Mouse (Mus musculus) T-helper 17 cell (primary cell): Measurements from ENCODE around the gene Efcab8.
"Not testable (repeated sequence)": the region's sequence is repeated elsewhere in the genome, so short reads cannot be mapped to it uniquely, and the experiment has no call there.

ENCODE experiments used
- in situ Hi-C, 2 experiments: fragments of 300-600 bp; cut with MboI, MseI; formaldehyde crosslinking; loops; 1 replicate in 1 of 2; 2 replicates in 1 of 2; pipeline ENCODE4 v1.15.1; 2025; ENCODE audit warnings: high pct_unique_total_duplicates in 2 of 2

The Efcab8 gene

DNA sequence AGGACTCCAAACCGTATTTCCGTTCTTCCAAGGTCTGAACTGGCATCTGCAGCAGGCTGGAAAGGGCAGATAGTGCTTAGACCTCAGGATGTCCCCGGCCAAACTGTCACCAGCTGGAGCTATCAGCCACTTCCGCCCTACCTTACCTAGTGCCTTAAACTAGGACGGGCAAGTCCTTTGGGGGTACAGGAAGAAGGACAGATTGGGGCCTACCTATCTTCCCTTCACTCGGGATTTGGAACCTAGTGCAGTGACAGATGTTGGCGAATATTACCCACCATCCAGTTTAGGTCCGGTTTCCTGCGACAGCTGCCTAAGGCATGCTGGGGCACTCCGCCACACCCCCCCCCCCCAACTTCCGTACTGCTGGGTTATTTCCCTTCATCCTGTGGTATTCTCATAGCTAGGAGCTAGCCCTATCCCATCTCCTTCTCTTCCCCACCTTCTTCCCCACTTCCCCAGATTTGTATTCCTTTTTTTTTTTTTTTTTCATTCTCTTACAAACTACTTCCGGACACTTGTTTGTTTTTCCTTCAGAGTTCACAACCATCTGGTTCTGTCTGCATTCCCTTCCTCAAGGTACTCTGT lies at the start of gene Efcab8:
Gene Efcab8, plus strand, starts transcription at position 538 of the 588 bp plus-strand sequence.
- in situ Hi-C loops = no loop called here

DNA sequence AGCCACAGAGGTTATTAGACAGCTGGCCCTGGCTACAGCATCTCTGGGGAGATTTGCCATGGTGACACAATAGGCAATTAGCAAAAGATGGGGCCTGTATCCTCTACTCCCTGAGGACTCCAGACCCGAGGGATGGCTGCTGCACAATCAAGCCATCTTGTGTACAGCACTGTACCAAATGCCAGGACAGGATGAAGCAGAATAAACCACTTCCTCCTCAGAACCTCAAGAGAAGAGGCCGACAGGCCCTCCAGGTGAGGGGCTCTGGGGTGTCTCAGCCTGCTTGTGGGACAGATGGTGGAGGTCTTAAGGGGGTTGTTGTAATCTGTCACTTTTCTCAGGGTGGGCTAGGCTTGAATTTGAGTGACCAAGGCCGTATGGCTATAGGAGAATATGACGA lies 45.7 kb upstream of the Efcab8 start:
- in situ Hi-C loops = no loop called here

DNA sequence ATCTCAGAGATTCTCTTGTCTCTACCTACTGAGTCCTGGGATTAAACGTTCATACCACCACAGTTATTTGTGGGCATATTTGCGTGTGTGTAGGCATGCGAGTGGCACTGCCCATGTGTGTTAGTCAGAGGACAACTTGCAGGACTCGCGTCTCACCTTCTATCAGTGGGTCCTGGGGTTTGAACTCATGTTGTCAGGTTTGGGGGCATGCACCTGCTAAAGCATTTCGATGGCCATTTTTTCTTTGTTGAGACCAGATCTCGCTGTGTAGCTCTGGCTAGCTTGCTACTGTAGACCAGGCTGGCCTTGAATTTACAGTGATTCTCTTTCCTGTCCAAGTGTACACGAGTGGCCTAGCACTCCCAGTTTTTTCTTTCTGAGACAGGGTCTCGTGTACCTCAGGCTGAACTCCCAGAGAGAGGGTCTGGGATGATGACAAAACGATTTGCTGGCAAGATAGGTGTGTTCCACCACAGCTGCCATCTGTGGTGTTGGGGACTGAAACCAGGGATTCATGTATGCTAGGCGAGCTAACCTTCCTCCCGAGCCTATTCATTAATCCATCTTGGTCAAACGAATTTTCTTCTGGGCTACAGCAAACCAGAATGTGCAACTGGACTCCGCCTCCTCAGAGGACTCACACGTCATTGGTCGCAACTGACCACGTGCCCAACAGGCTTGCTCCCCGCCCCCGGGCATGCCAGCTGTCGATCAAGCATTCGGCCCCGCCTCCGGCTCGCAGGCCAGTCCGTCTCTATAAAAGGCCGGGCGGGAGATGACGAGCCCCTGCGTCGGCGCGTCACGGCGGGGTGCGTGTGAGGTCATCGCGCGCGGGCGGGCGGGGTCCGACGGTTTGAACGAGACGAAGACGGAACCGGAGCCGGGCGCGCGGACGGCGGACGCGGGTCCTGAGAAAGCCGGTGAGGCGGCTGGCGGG lies 39.0 kb upstream of the Efcab8 start, which contains the start of gene Mapre1:
Gene Mapre1, plus strand, starts transcription at position 775 of the 937 bp plus-strand sequence.
- in situ Hi-C loops = no loop called here

DNA sequence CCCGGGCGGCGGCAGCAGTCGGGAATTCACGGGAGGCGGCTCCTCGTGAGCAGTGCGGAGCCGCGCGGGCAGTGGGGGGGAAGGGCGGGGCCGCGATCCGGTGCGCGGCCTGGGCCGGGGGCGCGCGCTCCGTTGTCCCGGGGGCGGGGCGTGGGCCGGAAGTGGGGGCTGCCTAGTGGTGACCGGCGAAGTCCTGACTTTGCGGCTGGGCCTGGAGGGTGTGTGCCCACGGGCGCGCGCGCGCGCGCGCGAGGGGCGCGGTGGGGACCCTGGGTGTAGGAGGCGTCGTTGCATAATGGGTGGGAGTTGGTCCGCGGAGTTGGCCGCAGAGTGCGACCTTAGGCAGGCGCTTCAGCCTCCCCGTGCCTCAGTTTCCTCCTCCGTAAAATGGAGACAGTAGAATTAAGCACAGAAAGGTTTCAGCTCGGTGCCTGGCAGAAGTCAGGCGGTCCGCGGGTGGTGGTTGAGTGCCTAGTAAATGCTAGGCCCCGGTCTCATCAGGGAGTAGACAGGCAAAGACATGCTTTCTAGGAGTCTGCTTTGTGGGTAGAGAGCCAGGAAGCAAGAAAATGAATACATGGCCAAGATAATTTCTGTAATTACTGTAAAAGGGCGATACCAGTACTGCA lies 38.2 kb upstream of the Efcab8 start:
- in situ Hi-C loops = no loop called here

DNA sequence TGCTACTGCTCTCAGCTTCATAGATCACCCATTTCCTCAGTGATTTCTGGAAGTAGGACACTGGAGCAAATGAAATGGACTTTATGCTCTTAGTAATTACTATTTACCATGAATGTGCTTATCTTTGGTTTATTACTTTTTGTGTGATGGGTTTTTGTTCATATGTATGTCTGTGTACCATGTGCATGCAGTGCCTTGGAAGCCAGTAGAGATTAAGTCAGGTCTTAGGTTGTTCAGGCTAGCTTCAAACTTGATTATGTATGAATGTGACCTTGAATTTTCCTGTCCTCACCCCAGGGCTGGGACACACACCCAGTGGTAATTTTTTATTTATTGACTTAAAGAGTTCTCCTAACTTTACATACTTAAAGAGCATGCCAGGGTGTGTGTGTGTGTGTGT lies 31.7 kb upstream of the Efcab8 start:
- in situ Hi-C loops = no loop called here

DNA sequence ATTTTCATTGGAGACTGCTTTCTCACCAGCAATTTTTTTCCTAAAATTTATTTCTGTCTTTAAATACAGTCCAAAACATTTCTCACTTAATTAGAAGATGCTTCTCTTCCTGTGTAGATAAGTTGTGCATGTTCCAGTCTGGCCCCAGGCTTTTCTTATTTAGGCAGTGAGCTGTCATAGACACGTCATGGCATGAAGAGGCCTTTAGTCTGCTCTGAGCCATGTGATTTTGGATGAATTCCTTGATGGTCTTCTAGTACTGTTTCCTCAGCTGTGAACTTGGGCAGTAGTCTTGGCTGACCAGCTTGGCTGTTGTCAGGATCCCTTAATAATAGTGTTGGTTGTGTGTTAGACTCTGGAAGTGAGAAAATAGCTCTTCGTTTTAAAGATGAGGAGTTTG lies 29.4 kb upstream of the Efcab8 start:
- in situ Hi-C loops = no loop called here

DNA sequence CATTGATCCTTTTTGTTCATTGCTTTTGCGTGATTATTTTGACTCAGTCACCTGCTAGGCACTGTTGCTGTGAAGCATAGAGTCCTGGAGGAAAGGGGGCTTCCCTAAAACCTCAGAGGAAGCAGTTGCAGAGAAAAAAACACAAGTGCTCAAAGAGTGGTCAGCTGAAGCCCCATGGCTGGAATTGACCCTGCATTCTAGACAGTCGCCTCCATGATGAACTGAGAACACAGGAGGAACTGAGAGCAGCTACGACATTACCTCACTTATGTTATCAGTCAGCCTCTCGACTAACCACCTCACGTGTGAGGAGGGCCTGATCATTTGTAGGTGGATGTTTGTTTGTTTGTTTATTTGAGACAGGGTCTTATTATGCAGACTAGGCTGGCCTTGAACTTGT lies 17.6 kb upstream of the Efcab8 start:
- in situ Hi-C loops = no loop called here

DNA sequence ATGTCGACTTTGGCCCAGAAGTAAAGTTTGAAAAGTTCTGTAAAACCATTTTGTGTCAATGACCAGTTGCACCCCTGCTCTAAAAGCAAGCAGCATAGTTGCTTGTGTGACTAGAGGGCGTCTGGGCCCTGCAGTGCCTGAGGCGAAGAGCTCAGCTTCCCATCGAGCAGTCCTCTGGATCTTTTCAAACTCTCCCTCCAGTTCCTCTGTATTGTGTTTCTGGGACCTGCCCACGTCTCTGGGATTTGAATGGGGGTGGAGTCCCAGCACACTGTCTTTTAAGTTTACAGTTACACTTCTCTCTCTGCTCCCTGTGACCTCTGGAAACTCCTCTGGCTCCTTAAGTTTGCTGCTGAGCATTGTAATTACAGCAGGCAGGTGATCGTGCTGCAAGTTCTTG lies 12.2 kb upstream of the Efcab8 start:
- in situ Hi-C loops = no loop called here

DNA sequence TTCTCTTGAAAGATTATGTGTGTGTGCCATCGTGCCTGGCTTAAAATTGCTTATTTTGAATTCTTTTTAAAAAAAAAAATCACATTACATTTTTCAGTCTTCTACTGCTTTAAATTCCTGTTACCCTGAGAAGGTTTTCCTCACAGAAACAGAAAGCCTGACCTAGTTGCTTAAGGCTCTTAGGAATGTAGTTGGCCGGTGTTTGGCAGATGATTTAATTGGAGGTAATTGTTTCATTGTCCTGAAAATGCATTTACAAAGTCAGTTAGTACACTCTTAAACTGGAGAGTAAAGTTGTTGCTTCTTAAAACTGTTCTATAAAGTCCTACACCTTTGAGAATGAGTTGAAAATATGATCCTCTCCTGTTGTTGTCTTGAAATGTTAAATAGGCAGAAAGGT lies 10.8 kb upstream of the Efcab8 start:
- in situ Hi-C loops = no loop called here

DNA sequence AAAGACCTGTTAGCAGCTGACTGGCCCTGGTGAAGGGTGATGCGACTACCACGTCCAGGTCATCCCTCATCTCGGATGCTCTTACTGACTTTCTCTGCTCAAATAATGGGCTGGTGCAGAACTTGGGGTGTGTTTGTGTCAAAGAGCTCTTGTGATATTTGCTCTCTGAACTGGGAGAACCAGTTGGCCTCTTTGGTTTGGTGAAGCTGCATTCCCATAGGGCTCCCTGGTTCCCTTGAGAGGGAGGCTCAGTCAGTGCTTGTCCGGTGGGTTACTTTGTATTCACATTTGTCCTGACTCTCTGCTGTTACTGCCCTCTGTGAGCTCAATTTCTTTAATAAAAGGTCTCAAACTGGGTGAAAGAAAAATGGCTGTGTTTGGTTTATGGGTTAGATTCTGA lies 6.8 kb upstream of the Efcab8 start:
- in situ Hi-C loops = no loop called here

DNA sequence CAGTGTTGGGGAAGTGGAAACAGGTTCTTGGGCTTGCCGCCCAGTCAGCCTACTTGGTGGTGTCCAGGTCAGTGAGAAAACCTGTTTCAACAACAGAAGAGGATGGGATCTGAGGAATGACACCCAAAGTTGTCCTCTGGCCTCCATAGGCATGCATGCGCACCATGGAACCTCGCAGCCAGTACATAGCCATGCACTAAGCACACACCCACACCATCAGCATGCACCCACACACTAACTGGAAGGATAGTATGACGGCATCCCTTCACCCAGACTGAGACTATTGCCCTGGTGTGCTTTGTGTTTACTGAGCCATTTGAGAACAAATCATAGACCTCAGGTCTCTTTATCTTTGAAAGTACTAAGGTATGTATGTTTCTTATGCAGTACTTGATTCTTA lies 4.3 kb upstream of the Efcab8 start:
- in situ Hi-C loops = no loop called here

DNA sequence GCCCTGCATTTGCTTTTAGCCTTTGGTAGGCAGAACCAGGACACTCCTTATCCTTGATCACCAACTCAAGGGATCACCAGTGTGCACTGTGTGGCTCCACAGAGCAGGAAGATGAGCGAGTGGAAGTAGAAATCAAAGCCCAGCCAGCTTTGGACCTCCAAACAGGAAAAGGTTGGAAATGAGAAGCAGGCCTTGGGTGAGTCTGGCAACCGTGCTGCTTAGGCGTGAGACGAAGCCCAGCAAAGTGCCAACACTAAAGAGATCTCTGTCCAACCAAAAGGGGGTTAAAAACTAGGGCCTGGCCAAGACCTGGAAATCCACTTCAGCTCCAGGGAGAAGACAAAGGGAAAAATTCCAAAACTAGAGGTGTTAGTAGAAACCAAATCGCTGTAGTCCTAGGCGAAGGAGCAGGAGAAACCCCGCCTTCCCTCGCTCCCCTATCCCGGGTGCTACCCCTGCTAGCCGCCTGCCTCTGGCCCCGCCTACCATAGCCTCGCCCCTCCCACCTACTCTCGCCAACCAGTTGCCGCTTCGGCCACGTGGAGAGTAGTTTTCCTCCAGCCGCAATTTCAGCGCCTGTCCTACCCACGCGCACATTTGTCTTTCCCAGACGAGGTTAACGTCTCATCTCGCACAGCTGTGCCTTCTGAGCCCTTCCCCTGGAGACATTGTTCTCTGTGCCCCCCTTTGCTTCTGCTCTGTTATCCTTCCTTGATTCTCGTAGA lies 931 bp upstream of the Efcab8 start:
- in situ Hi-C loops = no loop called here

DNA sequence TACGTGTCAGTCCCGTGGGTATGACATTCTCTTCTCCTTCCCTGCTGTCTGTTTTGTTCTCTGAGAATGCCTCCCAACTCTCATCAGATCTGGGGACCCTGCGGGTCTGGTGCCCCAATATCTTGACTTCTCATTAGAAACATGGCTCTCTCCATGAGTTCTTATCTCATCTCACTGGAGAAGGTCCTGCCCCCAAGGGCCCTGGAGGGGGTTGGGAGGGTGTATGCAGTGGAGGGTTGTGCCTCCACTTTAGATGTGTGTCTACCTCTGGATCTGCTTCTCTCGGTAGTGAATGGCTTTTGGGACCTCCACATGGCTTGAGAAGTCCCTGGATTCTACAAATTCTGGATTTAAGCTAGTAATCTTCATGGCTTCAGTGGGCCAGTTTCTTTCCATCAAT lies 1.4 kb downstream of the Efcab8 start:
- in situ Hi-C loops = no loop called here

DNA sequence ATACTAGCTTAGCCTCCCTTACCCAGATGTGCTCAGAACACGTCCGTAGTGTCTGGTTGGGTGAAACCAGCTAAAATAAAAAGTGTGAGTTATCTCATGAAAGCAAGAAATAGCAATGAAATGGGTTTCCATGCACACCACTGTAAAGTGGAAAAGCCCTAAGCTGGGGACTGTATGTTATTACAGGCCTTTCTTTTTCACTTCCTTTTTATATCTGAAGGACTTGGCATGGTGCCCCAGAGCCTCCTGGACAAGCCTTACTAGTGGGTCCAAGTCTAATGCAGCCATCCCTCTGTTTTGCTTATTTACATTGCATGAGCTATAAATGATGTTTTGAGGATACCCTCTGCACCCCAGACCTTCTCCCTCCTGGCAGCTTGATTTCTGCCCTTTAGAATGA lies 4.9 kb downstream of the Efcab8 start:
- in situ Hi-C loops = loop anchor here in 1 of 2 experiments (5.0 kb wide), 1 partner anchor 87 kb away; the partner anchor contains the start of gene Dnmt3c

DNA sequence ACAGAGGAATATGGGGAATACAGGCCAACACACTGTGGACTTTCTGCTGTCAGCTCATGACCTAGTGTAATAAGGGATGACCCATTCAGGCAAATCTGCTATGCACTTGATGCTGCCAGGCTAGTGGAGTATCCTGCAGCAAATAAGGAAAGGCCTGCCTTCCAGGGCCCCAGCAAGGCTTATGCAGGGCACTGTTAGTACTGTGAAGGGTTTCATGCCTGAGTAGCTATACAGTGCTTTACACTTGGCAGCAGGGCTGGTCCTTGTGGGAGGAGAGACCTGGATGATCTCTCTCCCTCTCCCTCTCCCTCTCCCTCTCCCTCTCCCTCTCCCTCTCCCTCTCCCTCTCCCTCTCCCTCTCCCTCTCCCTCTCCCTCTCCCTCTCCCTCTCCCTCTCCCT lies 13.6 kb downstream of the Efcab8 start:
- in situ Hi-C loops = no loop called here

DNA sequence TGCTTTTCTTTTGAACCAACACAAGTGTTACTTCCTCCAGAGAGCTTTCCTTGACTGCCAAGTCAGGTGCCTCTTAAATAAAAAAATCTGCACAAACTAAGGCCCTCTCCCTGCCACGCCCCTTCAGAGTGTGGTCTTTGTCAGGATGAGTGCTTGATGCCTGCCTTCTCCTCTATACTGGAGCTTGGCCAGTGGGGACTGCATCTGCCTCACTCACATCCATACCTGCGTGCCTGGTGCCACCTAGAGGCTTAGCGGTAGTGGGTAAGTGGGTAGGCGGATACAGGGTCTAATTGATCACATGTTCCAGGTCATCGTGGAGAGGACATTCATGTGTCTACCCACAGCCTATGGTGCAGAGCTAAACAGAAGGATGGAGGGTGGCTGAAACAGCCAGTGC lies 15.4 kb downstream of the Efcab8 start:
- in situ Hi-C loops = no loop called here

DNA sequence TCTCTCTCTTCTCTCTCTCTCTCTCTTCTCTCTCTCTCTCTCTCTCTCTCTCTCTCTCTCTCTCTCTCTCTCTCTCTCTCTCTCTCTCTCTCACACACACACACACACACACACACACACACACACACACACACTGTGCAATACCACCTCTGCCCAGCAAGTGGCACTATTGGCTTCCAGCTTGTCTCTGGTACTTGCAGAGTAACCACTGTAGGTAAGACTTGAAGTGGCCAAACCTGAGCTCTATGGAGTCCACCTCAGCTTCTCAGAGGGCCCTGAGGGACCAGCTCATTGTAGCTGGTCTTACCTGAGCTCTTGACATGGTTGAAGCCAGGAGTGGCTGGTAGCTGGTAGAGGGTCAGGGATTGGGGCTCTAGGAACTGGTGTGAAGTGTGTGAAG lies 27.7 kb downstream of the Efcab8 start:
- in situ Hi-C loops = not testable (repeated sequence)

DNA sequence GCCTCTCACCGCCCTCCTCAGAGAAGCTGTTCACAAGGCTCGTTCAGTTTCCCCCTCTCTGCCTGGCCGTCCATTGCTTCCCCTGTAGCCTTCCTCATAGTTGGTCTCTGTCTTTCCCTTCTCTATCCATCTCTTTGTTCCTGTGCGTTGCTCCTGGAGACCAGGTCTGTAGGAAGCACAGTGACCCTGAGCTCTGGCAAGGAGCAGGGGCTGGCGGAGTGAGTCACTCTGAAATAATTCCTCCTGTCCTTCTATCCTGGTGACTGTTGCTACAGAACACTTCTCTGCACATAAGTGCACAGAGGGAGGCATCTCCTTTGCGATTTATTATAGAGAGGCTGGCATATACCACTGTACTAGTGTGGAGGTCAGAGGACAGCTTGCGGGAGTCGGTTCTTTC lies 28.4 kb downstream of the Efcab8 start:
- in situ Hi-C loops = no loop called here

DNA sequence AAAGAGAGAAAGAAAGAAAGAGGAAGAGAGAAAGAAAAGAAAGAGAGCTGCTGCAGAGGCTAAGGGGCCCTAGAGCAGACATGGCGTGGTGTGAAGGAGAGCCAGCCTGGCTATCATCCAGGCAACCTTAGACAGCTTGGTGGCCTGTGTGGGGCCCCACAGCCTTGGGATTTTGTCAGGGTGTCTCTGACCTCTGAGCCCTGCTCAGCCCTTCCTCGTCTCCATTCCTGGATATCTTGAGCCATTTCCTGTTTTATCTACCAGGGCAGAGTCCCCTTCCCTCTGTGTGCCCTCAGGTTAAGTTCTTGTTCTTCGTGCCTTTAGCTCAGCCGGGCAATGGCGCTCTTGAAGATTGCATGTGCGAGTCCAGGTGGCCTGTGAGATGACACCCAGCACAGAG lies 29.1 kb downstream of the Efcab8 start:
- in situ Hi-C loops = no loop called here

DNA sequence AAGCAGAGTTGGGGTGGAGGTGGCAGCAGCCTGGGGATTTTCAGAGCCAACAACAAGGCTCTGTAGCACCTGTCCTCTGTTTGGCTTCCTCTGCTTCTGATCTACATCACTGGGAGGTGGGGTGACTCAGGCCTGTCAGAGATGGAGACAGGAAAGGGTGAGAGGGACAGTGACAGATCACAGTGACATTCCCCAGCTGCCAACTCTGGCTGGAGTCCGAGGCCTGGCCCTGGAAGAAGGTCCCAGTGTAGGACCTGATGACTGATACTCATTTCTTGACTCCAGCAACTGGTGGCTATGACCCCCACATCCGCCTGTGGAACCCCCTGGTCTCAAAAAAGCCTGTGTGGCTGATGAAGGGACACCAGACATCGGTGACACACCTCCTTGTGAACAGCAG lies 30.2 kb downstream of the Efcab8 start:
- in situ Hi-C loops = no loop called here

DNA sequence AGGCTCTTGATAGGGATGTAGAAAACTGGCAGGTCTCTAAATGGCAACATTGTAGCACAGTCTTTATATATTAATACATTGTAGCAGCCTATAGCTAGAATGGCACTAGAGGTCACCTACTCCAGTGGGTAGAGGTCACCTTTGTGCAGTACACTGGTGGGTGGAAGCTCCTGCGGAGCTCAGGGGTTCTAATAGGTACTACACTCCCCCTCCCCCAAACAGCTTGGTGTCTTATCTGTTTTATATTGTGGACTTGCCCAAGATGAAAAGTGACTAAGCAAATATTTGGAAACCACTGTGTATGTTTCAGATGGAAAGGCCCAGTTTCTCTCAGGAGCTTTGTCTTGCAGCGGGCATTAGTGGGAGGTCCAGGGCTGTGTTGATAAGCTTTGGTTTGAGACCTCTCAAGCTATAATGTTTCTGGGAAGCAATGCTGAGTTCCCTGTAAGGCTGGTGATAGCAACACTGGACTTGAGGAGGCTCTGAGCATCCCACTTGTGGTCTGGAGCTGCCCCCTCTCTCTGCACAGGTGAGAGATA lies 42.3 kb downstream of the Efcab8 start:
- in situ Hi-C loops = no loop called here

DNA sequence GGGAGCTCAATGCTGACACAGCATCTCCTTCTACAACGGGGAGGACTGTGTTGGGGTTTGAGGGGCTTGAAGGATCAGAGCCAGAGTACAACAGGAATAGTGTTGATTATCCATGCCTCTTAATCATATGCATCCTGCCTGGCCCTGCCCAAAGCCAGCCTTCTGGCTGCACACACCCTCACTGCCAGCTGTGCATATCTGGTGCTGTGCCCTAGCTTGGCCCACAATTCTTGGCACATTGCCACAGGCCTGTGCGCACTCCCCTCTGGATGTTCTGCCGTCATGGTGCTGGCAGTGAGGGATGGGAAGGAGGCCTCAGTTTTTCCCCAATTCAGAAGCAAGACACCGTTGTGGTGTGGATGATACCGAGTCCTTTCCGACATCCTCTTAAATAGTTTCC lies 44.9 kb downstream of the Efcab8 start:
- in situ Hi-C loops = no loop called here
